Comparison of ENCODE assay signal across 23 mouse cellular contexts in genomic region chr1:55145556-55145955, GRCm38 (mm10). TPM values are rescaled to one million over a fixed set of nuclear protein-coding genes. Genes with fewer than 3 reads are reported as not detected.
DNase-seq lines count a peak whose midpoint lies in the region.
"Had no signal": no experiment of that assay in that cellular context is flagged by ENCODE, and none has a peak within 500 bp of the region (broad histone marks: within the 10 kb centered on the region; RNA-seq: fewer than 3 reads in every experiment).

No protein-coding gene starts in this region.

- H3K27me3 ChIP-seq in midbrain, embryonic 10.5 days (ENCODE audit: low read depth, poor library complexity, severe bottlenecking), result no peaks in the 10 kb centered on the region
- H3K27me3 ChIP-seq: embryonic facial prominence, embryonic 15.5 days; hindbrain, embryonic 15.5 days; intestine, embryonic 15.5 days; kidney, embryonic 15.5 days; limb, embryonic 13.5 days; liver, embryonic 15.5 days; neural tube, embryonic 15.5 days had no signal

- H3K27ac ChIP-seq in midbrain, embryonic 10.5 days (replicated peaks), result no peak overlapping the region
- H3K27ac ChIP-seq: embryonic facial prominence, embryonic 15.5 days; heart, adult 2 months; hindbrain, embryonic 15.5 days; intestine, embryonic 15.5 days; kidney, embryonic 15.5 days; limb, embryonic 13.5 days; liver, embryonic 15.5 days; neural tube, embryonic 15.5 days had no signal

- peaks cover 81% of the 10 kb centered on the region for H3K36me3 ChIP-seq in midbrain, embryonic 10.5 days

- H3K4me3 ChIP-seq in midbrain, embryonic 10.5 days, result no peak overlapping the region
- H3K4me3 ChIP-seq: embryonic facial prominence, embryonic 15.5 days; heart, adult 2 months; hindbrain, embryonic 15.5 days; intestine, embryonic 15.5 days; kidney, embryonic 15.5 days; limb, embryonic 13.5 days; liver, embryonic 15.5 days; neural tube, embryonic 15.5 days had no signal

- peak; percentile 43 for DNase-seq in layer of hippocampus, adult 11-12 months (ENCODE audit: low spot score)
- DNase-seq in layer of hippocampus, adult 9-10 months (ENCODE audit: low spot score), result no peak
- peak; percentile 39 to 60 for DNase-seq in cerebellum, adult 18-20 months
- peak; percentile 47 to 73 for DNase-seq in cerebellum, postnatal 25 days
- DNase-seq in layer of hippocampus, postnatal 14 days (ENCODE audit: low spot score in 2 of 2), result peak; percentile 37 to 70
- no peak for DNase-seq in left cerebral cortex, postnatal 36 days (ENCODE audit: low spot score in 2 of 2)
- DNase-seq in midbrain, embryonic 10.5 days (ENCODE audit: low spot score), result no peak
- DNase-seq: adrenal gland, postnatal 36 days; B cell, adult 2 months; gastrocnemius, postnatal 10 days; heart, adult 2 months; heart, postnatal 4 days; kidney, postnatal 4 days; midbrain, embryonic 14.5 days; right cerebral cortex, postnatal 25 days; thymus, adult 2 months had no signal

- intact Hi-C loops in left cerebral cortex, postnatal 36 days (cut with DNase I), result no loop called here

- H3K9me3 ChIP-seq in midbrain, embryonic 10.5 days (replicated peaks), result no peaks in the 10 kb centered on the region
- H3K9me3 ChIP-seq: embryonic facial prominence, embryonic 15.5 days; hindbrain, embryonic 15.5 days; intestine, embryonic 15.5 days; kidney, embryonic 15.5 days; limb, embryonic 13.5 days; liver, embryonic 15.5 days; neural tube, embryonic 15.5 days had no signal

- WGBS in midbrain, embryonic 10.5 days, result 92% methylated on average over 7 of the region's 7 CpGs

- H3K4me1 ChIP-seq in midbrain, embryonic 10.5 days, result no peaks in the 10 kb centered on the region
- H3K4me1 ChIP-seq: embryonic facial prominence, embryonic 15.5 days; hindbrain, embryonic 15.5 days; intestine, embryonic 15.5 days; kidney, embryonic 15.5 days; limb, embryonic 13.5 days; liver, embryonic 15.5 days; neural tube, embryonic 15.5 days had no signal

RNA-seq across cellular contexts. Expression of gene Mob4, which starts 14.5 kb away (rescaled TPM):
- total RNA-seq in layer of hippocampus, postnatal 14 days (2021), result 10 to 100 TPM; 63.3 to 67.0 TPM
- total RNA-seq in left cerebral cortex, postnatal 36 days (2021), result 10 to 100 TPM; 51.0 to 54.8 TPM
- 129 and 135 TPM in 2 replicates for polyA plus RNA-seq in midbrain, embryonic 10.5 days (2016; fragmentation: Nextera tagmentation; extraction: Ambion mirVana)

RNA-seq across cellular contexts. Expression of gene Hspd1, which starts 57.5 kb away (rescaled TPM):
- total RNA-seq in layer of hippocampus, postnatal 14 days (2021), result 100 to 1,000 TPM; 173 to 192 TPM
- 100 to 1,000 TPM; 150 to 161 TPM for total RNA-seq in left cerebral cortex, postnatal 36 days (2021)
- polyA plus RNA-seq in midbrain, embryonic 10.5 days (2016; fragmentation: Nextera tagmentation; extraction: Ambion mirVana), result 480 and 571 TPM in 2 replicates

RNA-seq across cellular contexts. Expression of gene Hspe1, which starts 57.6 kb away (rescaled TPM):
- 10 to 100 TPM; 95.2 to 98.3 TPM for total RNA-seq in layer of hippocampus, postnatal 14 days (2021)
- total RNA-seq in left cerebral cortex, postnatal 36 days (2021), result 10 to 100 TPM; 81.2 to 91.0 TPM
- polyA plus RNA-seq in midbrain, embryonic 10.5 days (2016; fragmentation: Nextera tagmentation; extraction: Ambion mirVana), result 477 and 642 TPM in 2 replicates

Comparison
In these comparisons a context has a peak if more than half of its experiments do, and no peak if none do; other contexts are left out.
1. DNase-seq: peak in layer of hippocampus, adult 11-12 months (single experiment), cerebellum, adult 18-20 months (2 of 2), cerebellum, postnatal 25 days (2 of 2) and layer of hippocampus, postnatal 14 days (2 of 2); none in layer of hippocampus, adult 9-10 months (single experiment), left cerebral cortex, postnatal 36 days (0 of 2) and midbrain, embryonic 10.5 days (single experiment).